ENCODE assay signal across 8 mouse cellular contexts in genomic region chr6:127153296-127153800, GRCm38 (mm10). TPM values are rescaled to one million over a fixed set of nuclear protein-coding genes. Genes with fewer than 3 reads are reported as not detected.
DNase-seq lines count a peak whose midpoint lies in the region; ATAC-seq and TF ChIP-seq lines count a peak whose summit lies in the region.

No protein-coding gene starts in this region.

- TF ChIP-seq CTCF in E14TG2a.4 (conservative IDR thresholded peaks at IDR 0.05; ENCODE audit: low read length): no peak
- TF ChIP-seq CTCF in forebrain, postnatal 0 days (IDR thresholded peaks at IDR 0.05; ENCODE audit: low read depth): no peak
- TF ChIP-seq CTCF in lung, embryonic 14.5 days (IDR thresholded peaks at IDR 0.05; ENCODE audit: low read depth): no peak

- peak overlapping the region; percentile 68 for H3K4me3 ChIP-seq in E14TG2a.4 (replicated peaks; ENCODE audit: low read length)
- peak overlapping the region; percentile 58 for H3K4me3 ChIP-seq in forebrain, postnatal 0 days (ENCODE audit: low read depth, low read length)
- H3K4me3 ChIP-seq in intestine, embryonic 16.5 days (ENCODE audit: low read length): peak overlapping the region; percentile 82
- peak overlapping the region; percentile 73 for H3K4me3 ChIP-seq in lung, embryonic 14.5 days (ENCODE audit: low read depth, low read length)
- H3K4me3 ChIP-seq in stomach, embryonic 14.5 days (ENCODE audit: low read depth, low read length): peak overlapping the region; percentile 89

- H3K4me2 ChIP-seq in forebrain, postnatal 0 days (ENCODE audit: low read depth): peak overlapping the region; percentile 97
- H3K4me2 ChIP-seq in intestine, embryonic 16.5 days (ENCODE audit: low read depth, low read length): peak overlapping the region; percentile 95
- peak overlapping the region; percentile 79 for H3K4me2 ChIP-seq in lung, embryonic 14.5 days
- peak overlapping the region; percentile 88 for H3K4me2 ChIP-seq in stomach, embryonic 14.5 days (replicated peaks; ENCODE audit: low read depth, low read length)

- H3K9ac ChIP-seq in forebrain, postnatal 0 days: peak overlapping the region; percentile 22; the same call in 1 of the 2 replicates
- peak overlapping the region; percentile 71 for H3K9ac ChIP-seq in intestine, embryonic 16.5 days (ENCODE audit: low read depth, low read length)
- peak overlapping the region; percentile 52 for H3K9ac ChIP-seq in lung, embryonic 14.5 days
- peak overlapping the region; percentile 32; the same call in 1 of the 2 replicates for H3K9ac ChIP-seq in stomach, embryonic 14.5 days (replicated peaks; ENCODE audit: low read depth, low read length)

- H3K27me3 ChIP-seq in E14TG2a.4 (ENCODE audit: insufficient read depth, low read length): peaks cover 86% of the 10 kb centered on the region
- peaks cover 36% of the 10 kb centered on the region for H3K27me3 ChIP-seq in forebrain, postnatal 0 days (ENCODE audit: insufficient read depth, low read length)
- peaks cover 9% of the 10 kb centered on the region; the same call in 1 of the 2 replicates for H3K27me3 ChIP-seq in intestine, embryonic 16.5 days (replicated peaks; ENCODE audit: control insufficient read depth, insufficient read depth, low read length)
- H3K27me3 ChIP-seq in lung, embryonic 14.5 days (ENCODE audit: insufficient read depth, low read length): no peaks in the 10 kb centered on the region
- no peaks in the 10 kb centered on the region for H3K27me3 ChIP-seq in stomach, embryonic 14.5 days (ENCODE audit: control insufficient read depth, insufficient read depth, low read length)

- peaks cover 62% of the 10 kb centered on the region for H3K4me1 ChIP-seq in E14TG2a.4 (replicated peaks; ENCODE audit: low read depth, low read length)
- peaks cover 17% of the 10 kb centered on the region; the same call in 1 of the 2 replicates for H3K4me1 ChIP-seq in forebrain, postnatal 0 days (ENCODE audit: insufficient read depth)
- H3K4me1 ChIP-seq in intestine, embryonic 16.5 days (ENCODE audit: control insufficient read depth, insufficient read depth, low read length): peaks cover 36% of the 10 kb centered on the region
- peaks cover 7% of the 10 kb centered on the region for H3K4me1 ChIP-seq in lung, embryonic 14.5 days (ENCODE audit: insufficient read depth)
- H3K4me1 ChIP-seq in stomach, embryonic 14.5 days (ENCODE audit: control insufficient read depth, insufficient read depth, low read length): peaks cover 18% of the 10 kb centered on the region; the same call in 1 of the 2 replicates

- DNase-seq in adrenal gland, adult 2 months: peak; percentile 87
- no peak for DNase-seq in forebrain, postnatal 0 days
- peak; percentile 79 for DNase-seq in lung, embryonic 14.5 days
- DNase-seq in gastrocnemius, postnatal 10 days: no peak

- peaks cover 2% of the 10 kb centered on the region for H3K36me3 ChIP-seq in E14TG2a.4 (ENCODE audit: insufficient read depth, low read length)
- H3K36me3 ChIP-seq in forebrain, postnatal 0 days (ENCODE audit: insufficient read depth): no peaks in the 10 kb centered on the region
- no peaks in the 10 kb centered on the region for H3K36me3 ChIP-seq in intestine, embryonic 16.5 days (ENCODE audit: control insufficient read depth, insufficient read depth, low read length)
- H3K36me3 ChIP-seq in lung, embryonic 14.5 days (ENCODE audit: insufficient read depth): 0 out of 2 replicates have a peak, but pooled peaks cover under 1% of the 10 kb centered on the region
- no peaks in the 10 kb centered on the region for H3K36me3 ChIP-seq in stomach, embryonic 14.5 days (ENCODE audit: control insufficient read depth, insufficient read depth, low read length)

- no peak overlapping the region for H3K27ac ChIP-seq in forebrain, postnatal 0 days (ENCODE audit: low read depth, low read length)
- H3K27ac ChIP-seq in intestine, embryonic 16.5 days (ENCODE audit: low read length): peak overlapping the region; percentile 83
- peak overlapping the region; percentile 94 for H3K27ac ChIP-seq in lung, embryonic 14.5 days (ENCODE audit: low read depth)
- H3K27ac ChIP-seq in stomach, embryonic 14.5 days (ENCODE audit: low read length): peak overlapping the region; percentile 95

- ATAC-seq in forebrain, postnatal 0 days: no peak
- 0 out of 2 replicates have a peak, but pooled peaks have one; percentile 5 for ATAC-seq in intestine, embryonic 16.5 days
- ATAC-seq in lung, embryonic 14.5 days (ENCODE audit: insufficient read depth): peak; percentile 9
- no peak for ATAC-seq in stomach, embryonic 14.5 days (ENCODE audit: insufficient number of reproducible peaks, insufficient read depth, low FRiP score, low read depth)
- ATAC-seq in frontal cortex, adult (ENCODE audit: low TSS enrichment): no peak

- H3K9me3 ChIP-seq in E14TG2a.4 (ENCODE audit: low read length): no peaks in the 10 kb centered on the region
- H3K9me3 ChIP-seq in forebrain, postnatal 0 days (ENCODE audit: low read length): no peaks in the 10 kb centered on the region
- no peaks in the 10 kb centered on the region for H3K9me3 ChIP-seq in intestine, embryonic 16.5 days (ENCODE audit: control insufficient read depth, low read length)
- H3K9me3 ChIP-seq in lung, embryonic 14.5 days (ENCODE audit: low read depth, low read length): no peaks in the 10 kb centered on the region
- no peaks in the 10 kb centered on the region for H3K9me3 ChIP-seq in stomach, embryonic 14.5 days (ENCODE audit: control insufficient read depth, low read depth, low read length)

- under 1% methylated on average over 27 of the region's 28 CpGs for WGBS in forebrain, postnatal 0 days
- under 1% methylated on average over 28 of the region's 28 CpGs for whole genome bisulfite sequencing in intestine, embryonic 16.5 days
- under 1% methylated on average over 27 of the region's 28 CpGs for WGBS in lung, embryonic 14.5 days
- WGBS in stomach, embryonic 14.5 days: under 1% methylated on average over 26 of the region's 28 CpGs

RNA-seq across cellular contexts. Expression of gene Ccnd2, which starts 1.4 kb away (rescaled TPM):
- 100 to 1,000 TPM; 481 to 519 TPM for total RNA-seq in adrenal gland, adult 2 months (2021)
- polyA plus RNA-seq in adrenal gland, adult 2 months (2012; rRNA removed): 76.2 and 127 TPM in 2 replicates
- 31.4 and 44.1 TPM in 2 replicates for total RNA-seq in forebrain, postnatal 0 days (2014; rRNA removed)
- polyA plus RNA-seq in forebrain, postnatal 0 days (2015; fragmentation: Nextera tagmentation; extraction: Ambion mirVana): 430 and 467 TPM in 2 replicates
- 822 and 875 TPM in 2 replicates for polyA plus RNA-seq in intestine, embryonic 16.5 days (2015; fragmentation: Nextera tagmentation; extraction: Ambion mirVana)
- 660 and 684 TPM in 2 replicates for polyA plus RNA-seq in lung, embryonic 14.5 days (2014; fragmentation: Nextera tagmentation; extraction: Ambion mirVana)
- 1,255 and 1,268 TPM in 2 replicates for polyA plus RNA-seq in stomach, embryonic 14.5 days (2014; fragmentation: Nextera tagmentation; extraction: Ambion mirVana)
- total RNA-seq in gastrocnemius, postnatal 10 days (2021): 10 to 100 TPM; 33.2 to 52.1 TPM

RNA-seq across cellular contexts. Expression of gene Tigar, which starts 44.0 kb away (rescaled TPM):
- total RNA-seq in adrenal gland, adult 2 months (2021): 10 to 100 TPM; 13.2 to 21.9 TPM
- 2.2 and 3.0 TPM in 2 replicates for polyA plus RNA-seq in adrenal gland, adult 2 months (2012; rRNA removed)
- 8.1 and 9.3 TPM in 2 replicates for total RNA-seq in forebrain, postnatal 0 days (2014; rRNA removed)
- polyA plus RNA-seq in forebrain, postnatal 0 days (2015; fragmentation: Nextera tagmentation; extraction: Ambion mirVana): 6.1 and 6.8 TPM in 2 replicates
- polyA plus RNA-seq in intestine, embryonic 16.5 days (2015; fragmentation: Nextera tagmentation; extraction: Ambion mirVana): 4.1 and 4.6 TPM in 2 replicates
- polyA plus RNA-seq in lung, embryonic 14.5 days (2014; fragmentation: Nextera tagmentation; extraction: Ambion mirVana): 3.0 and 3.5 TPM in 2 replicates
- 3.4 and 3.8 TPM in 2 replicates for polyA plus RNA-seq in stomach, embryonic 14.5 days (2014; fragmentation: Nextera tagmentation; extraction: Ambion mirVana)
- total RNA-seq in gastrocnemius, postnatal 10 days (2021): 1 to 10 TPM; 8.3 to 8.9 TPM

Comparison
In these comparisons a context has a peak if more than half of its experiments do, and no peak if none do; other contexts are left out.
1. DNase-seq: peak in adrenal gland, adult 2 months (single experiment) and lung, embryonic 14.5 days (single experiment); none in forebrain, postnatal 0 days (single experiment) and gastrocnemius, postnatal 10 days (single experiment).
2. ATAC-seq: peak in intestine, embryonic 16.5 days (single experiment) and lung, embryonic 14.5 days (single experiment); none in forebrain, postnatal 0 days (single experiment), stomach, embryonic 14.5 days (single experiment) and frontal cortex, adult (single experiment).
3. Peak in every context shown above with its lines, with median percentiles within 50 percentile points of each other: H3K4me3 ChIP-seq, H3K4me2 ChIP-seq and H3K9ac ChIP-seq.